Mouse (Mus musculus): ENCODE measurements around the gene Cabp1. TPM values are rescaled to one million over a fixed set of nuclear protein-coding genes. Genes with fewer than 3 reads are reported as not detected.
"Not testable (repeated sequence)": the region's sequence is repeated elsewhere in the genome, so short reads cannot be mapped to it uniquely, and the experiment has no call there.

Gene Cabp1
- polyA plus RNA-seq, 1 experiment from 2014 or later: 1.2 TPM

DNA sequence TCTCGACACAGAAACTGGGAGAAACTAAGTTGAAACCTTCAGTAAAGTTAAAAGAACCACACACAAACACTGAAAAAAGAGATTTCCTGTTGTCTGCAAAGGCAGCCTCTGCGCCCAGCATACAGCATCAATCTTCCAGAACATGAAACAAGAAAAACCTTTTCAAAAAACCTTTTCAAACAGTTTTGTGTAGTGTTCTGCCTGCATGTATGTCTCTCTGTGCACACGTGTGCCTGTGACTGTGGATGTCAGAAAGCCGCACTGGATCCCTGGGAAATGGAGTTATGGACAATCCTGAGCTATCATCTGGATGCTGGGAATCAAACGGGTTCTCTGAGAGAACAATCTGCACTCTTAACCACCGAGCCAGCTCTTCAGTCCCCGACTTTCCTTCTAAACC, 37.8 kb downstream of the Cabp1 start:
- H3K4me3 ChIP-seq (ENCODE audit: low read depth, low read length): peak overlapping the region; percentile 100
- H3K4me2 ChIP-seq (ENCODE audit: low read depth, severe bottlenecking): peak overlapping the region; percentile 81
- no peaks in the 10 kb centered on the region for H3K36me3 ChIP-seq (ENCODE audit: control insufficient read depth, insufficient read depth, low read length)
- H3K9ac ChIP-seq (ENCODE audit: low read length): no peak overlapping the region
- WGBS: 62% methylated on average over 7 of the region's 7 CpGs
- no peak overlapping the region for H3K27ac ChIP-seq (replicated peaks; ENCODE audit: low read depth, low read length)
- no peaks in the 10 kb centered on the region for H3K9me3 ChIP-seq (ENCODE audit: control insufficient read depth, low read length)
- peaks cover 21% of the 10 kb centered on the region for H3K4me1 ChIP-seq (ENCODE audit: control insufficient read depth, insufficient read depth, low read length)
- H3K27me3 ChIP-seq (ENCODE audit: control insufficient read depth, insufficient read depth, low read length): no peaks in the 10 kb centered on the region
- DNase-seq (ENCODE audit: low spot score) (no peak), ATAC-seq (ENCODE audit: insufficient number of reproducible peaks, low FRiP score, low TSS enrichment, low read depth) (no peak)

DNA sequence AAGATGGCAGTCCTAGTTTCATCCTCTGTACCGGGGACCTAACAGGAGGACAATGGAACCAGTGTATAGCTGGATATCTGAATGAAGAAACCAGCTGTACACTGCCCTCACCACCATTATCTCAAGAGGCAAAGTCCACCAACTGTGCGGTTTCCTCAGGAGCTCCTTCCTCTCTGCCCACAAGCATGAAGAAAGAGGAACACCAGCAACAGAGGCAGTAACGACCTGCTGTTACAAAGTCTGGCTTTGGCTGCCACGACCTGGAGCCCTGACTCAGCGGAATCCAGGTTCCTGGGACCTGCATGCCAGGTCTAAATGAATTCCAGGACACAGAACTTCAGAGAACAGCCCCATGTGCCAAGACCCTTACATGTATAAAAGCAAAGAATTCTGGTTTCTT, 38.4 kb downstream of the Cabp1 start:
- 43% methylated on average over 5 of the region's 5 CpGs for WGBS
- H3K36me3 ChIP-seq (ENCODE audit: control insufficient read depth, insufficient read depth, low read length): peaks cover 3% of the 10 kb centered on the region; the same call in 1 of the 2 replicates

DNA sequence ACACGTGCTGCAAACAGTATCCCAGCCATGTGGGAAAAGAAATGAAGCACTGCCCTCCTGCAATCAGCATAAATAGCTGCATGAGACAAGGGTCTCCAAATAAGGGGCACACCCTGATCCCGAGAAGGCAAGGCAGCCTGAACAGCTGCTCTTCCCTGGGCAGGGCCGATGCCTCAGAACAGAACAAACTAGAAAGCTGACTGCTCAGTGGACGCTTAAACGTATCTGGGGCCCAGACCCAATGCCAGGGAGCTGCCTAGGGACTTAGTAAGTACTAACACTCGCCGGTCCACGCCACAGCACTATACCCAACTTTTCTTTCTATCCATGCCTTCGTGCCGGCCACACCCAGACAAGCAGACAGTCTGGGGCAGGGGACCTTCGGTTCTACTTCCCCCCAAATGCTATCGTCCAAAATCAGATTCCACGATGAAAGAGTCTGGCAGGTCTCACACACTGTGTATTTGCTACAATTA, 39.0 kb downstream of the Cabp1 start:
- H3K27ac ChIP-seq (replicated peaks; ENCODE audit: low read depth, low read length): peak overlapping the region; percentile 10; the same call in 1 of the 2 replicates
- H3K4me1 ChIP-seq (ENCODE audit: control insufficient read depth, insufficient read depth, low read length): peaks cover 19% of the 10 kb centered on the region
- no peak overlapping the region for H3K9ac ChIP-seq (ENCODE audit: low read length)
- no peak for DNase-seq (ENCODE audit: low spot score)
- no peak overlapping the region; the same call in 1 of the 2 replicates for H3K4me3 ChIP-seq (ENCODE audit: low read depth, low read length)
- H3K9me3 ChIP-seq (ENCODE audit: control insufficient read depth, low read length): no peaks in the 10 kb centered on the region; the same call in 1 of the 2 replicates
- no peak for ATAC-seq (ENCODE audit: insufficient number of reproducible peaks, low FRiP score, low TSS enrichment, low read depth)
- H3K27me3 ChIP-seq (ENCODE audit: control insufficient read depth, insufficient read depth, low read length): no peaks in the 10 kb centered on the region
- H3K36me3 ChIP-seq (ENCODE audit: control insufficient read depth, insufficient read depth, low read length): peaks cover 9% of the 10 kb centered on the region
- H3K4me2 ChIP-seq (ENCODE audit: low read depth, severe bottlenecking): peak overlapping the region; percentile 81; the same call in 1 of the 2 replicates
- 80% methylated on average over 13 of the region's 13 CpGs for WGBS

More for the DNA sequence above, 38.4 kb downstream of the Cabp1 start:
- no peak overlapping the region for H3K9ac ChIP-seq (ENCODE audit: low read length)
- peak overlapping the region; percentile 81 for H3K4me2 ChIP-seq (ENCODE audit: low read depth, severe bottlenecking)
- H3K27me3 ChIP-seq (ENCODE audit: control insufficient read depth, insufficient read depth, low read length): no peaks in the 10 kb centered on the region
- peak overlapping the region; percentile 10; the same call in 1 of the 2 replicates for H3K27ac ChIP-seq (replicated peaks; ENCODE audit: low read depth, low read length)
- H3K4me3 ChIP-seq (ENCODE audit: low read depth, low read length): no peak overlapping the region; the same call in 1 of the 2 replicates
- ATAC-seq (ENCODE audit: insufficient number of reproducible peaks, low FRiP score, low TSS enrichment, low read depth) (no peak), DNase-seq (ENCODE audit: low spot score) (no peak)
- H3K9me3 ChIP-seq (ENCODE audit: control insufficient read depth, low read length): no peaks in the 10 kb centered on the region
- peaks cover 19% of the 10 kb centered on the region for H3K4me1 ChIP-seq (ENCODE audit: control insufficient read depth, insufficient read depth, low read length)

GRCm38 (mm10) chr5:115152132-115152956, 41.8 kb downstream of the Cabp1 start:
- peaks cover 19% of the 10 kb centered on the region for H3K4me1 ChIP-seq (ENCODE audit: control insufficient read depth, insufficient read depth, low read length)
- H3K36me3 ChIP-seq (ENCODE audit: control insufficient read depth, insufficient read depth, low read length): peaks cover 29% of the 10 kb centered on the region
- no peaks in the 10 kb centered on the region for H3K27me3 ChIP-seq (ENCODE audit: control insufficient read depth, insufficient read depth, low read length)
- H3K4me3 ChIP-seq (ENCODE audit: low read depth, low read length): no peak overlapping the region
- peak overlapping the region; percentile 30; the same call in 1 of the 2 replicates for H3K27ac ChIP-seq (replicated peaks; ENCODE audit: low read depth, low read length)
- ATAC-seq (ENCODE audit: insufficient number of reproducible peaks, low FRiP score, low TSS enrichment, low read depth) (no peak), DNase-seq (ENCODE audit: low spot score) (no peak)
- H3K9ac ChIP-seq (ENCODE audit: low read length): no peak overlapping the region
- H3K9me3 ChIP-seq (ENCODE audit: control insufficient read depth, low read length): no peaks in the 10 kb centered on the region; the same call in 1 of the 2 replicates
- no peak overlapping the region for H3K4me2 ChIP-seq (ENCODE audit: low read depth, severe bottlenecking)
- WGBS: 55% methylated on average over 8 of the region's 8 CpGs

DNA sequence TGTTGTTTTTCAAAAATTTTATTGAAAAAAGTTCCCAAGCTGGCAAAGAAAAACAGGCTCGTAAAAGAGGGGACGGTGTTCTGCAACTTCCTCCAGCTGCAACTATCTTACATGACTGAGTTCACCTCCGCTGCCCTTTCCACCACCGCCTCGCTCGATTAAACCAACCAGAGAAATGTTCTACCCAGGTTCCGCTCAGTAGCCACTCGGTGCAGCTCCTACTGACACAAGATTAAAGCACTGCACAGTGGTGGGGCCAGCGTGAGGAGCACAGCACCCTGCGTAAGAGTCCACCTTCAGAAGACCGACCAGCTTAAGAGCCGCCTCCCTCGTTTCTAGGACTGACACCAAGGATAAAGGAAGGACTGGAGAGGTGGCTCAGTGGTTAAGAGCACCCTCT, 42.7 kb downstream of the Cabp1 start:
- Histone ChIP-seq H3K27me3 (ENCODE audit: control insufficient read depth, insufficient read depth, low read length) (no peaks in the 10 kb centered on the region), H3K9ac (ENCODE audit: low read length) (no peak overlapping the region), H3K9me3 (ENCODE audit: control insufficient read depth, low read length) (no peaks in the 10 kb centered on the region; the same call in 1 of the 2 replicates), H3K4me1 (ENCODE audit: control insufficient read depth, insufficient read depth, low read length) (peaks cover 18% of the 10 kb centered on the region), H3K27ac (replicated peaks; ENCODE audit: low read depth, low read length) (no peak overlapping the region), H3K36me3 (ENCODE audit: control insufficient read depth, insufficient read depth, low read length) (peaks cover 29% of the 10 kb centered on the region), H3K4me2 (ENCODE audit: low read depth, severe bottlenecking) (no peak overlapping the region), H3K4me3 (ENCODE audit: low read depth, low read length) (no peak overlapping the region)
- 82% methylated on average over 13 of the region's 13 CpGs for WGBS
- no peak for DNase-seq (ENCODE audit: low spot score)
- ATAC-seq (ENCODE audit: insufficient number of reproducible peaks, low FRiP score, low TSS enrichment, low read depth): no peak

DNA sequence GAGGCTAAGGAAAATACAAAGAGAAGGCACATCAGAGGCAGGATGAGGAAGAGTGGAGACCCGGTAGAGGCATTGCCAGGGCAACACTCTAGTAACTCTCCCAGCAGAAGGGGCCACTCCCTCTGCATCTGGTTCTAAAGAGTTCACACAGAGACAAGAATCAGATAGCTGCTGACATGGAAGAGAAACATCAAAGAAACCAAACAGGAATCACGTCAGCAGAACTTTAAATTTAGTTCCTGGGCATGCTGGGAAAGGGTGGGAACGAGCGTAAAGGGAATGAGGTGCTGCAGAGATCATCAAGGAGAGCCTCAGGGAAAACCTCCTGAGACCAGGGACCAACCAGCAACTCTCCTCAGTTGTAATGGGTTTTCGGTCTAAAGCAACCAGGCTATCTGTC, 43.2 kb downstream of the Cabp1 start:
- Histone ChIP-seq H3K4me3 (ENCODE audit: low read depth, low read length) (no peak overlapping the region), H3K4me1 (ENCODE audit: control insufficient read depth, insufficient read depth, low read length) (peaks cover 13% of the 10 kb centered on the region), H3K27ac (replicated peaks; ENCODE audit: low read depth, low read length) (no peak overlapping the region), H3K9me3 (ENCODE audit: control insufficient read depth, low read length) (no peaks in the 10 kb centered on the region; the same call in 1 of the 2 replicates), H3K9ac (ENCODE audit: low read length) (no peak overlapping the region), H3K36me3 (ENCODE audit: control insufficient read depth, insufficient read depth, low read length) (peaks cover 29% of the 10 kb centered on the region), H3K27me3 (ENCODE audit: control insufficient read depth, insufficient read depth, low read length) (no peaks in the 10 kb centered on the region), H3K4me2 (ENCODE audit: low read depth, severe bottlenecking) (no peak overlapping the region)
- WGBS: 67% methylated on average over 5 of the region's 5 CpGs
- ATAC-seq (ENCODE audit: insufficient number of reproducible peaks, low FRiP score, low TSS enrichment, low read depth): no peak
- no peak for DNase-seq (ENCODE audit: low spot score)

DNA sequence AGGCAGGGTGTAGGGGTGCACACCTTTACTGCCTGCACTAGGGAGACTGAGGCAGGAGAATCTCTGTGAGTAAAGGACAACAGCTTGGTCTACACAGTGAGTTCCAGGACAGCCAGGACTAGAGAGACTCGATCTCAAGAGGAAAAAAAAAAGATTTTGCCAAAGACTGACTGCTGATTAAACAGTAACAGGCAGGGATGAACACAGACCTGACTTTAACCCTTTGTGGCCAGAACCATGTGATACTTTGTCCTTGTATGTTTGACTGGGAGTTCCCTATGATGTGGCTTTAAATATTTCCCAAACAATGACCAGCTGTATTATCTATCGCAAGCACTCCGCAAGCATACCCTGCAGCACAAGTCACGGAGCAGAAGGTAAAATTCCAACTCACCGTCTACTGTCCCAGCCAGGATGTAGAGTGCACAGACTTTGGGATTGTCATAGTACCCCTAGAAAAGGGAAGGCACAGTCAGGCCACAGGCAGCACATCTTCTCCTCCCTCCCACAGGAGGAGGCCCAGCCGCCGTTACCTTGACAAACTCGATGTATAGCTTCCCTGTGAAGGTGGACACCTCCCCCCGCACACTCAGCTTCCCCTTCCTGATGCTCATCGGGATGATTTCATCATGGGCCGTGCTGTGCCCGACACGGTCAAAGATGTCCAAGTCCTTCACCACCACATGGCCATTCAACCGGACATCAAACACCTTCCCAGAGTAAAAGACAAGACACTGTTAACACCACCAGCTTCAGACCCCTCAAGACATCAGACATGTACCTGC, 44.3 kb downstream of the Cabp1 start:
- no peak overlapping the region for H3K9ac ChIP-seq (ENCODE audit: low read length)
- 92% methylated on average over 14 of the region's 14 CpGs for WGBS
- H3K36me3 ChIP-seq (ENCODE audit: control insufficient read depth, insufficient read depth, low read length): peaks cover 31% of the 10 kb centered on the region
- H3K27ac ChIP-seq (replicated peaks; ENCODE audit: low read depth, low read length): no peak overlapping the region
- H3K27me3 ChIP-seq (ENCODE audit: control insufficient read depth, insufficient read depth, low read length): no peaks in the 10 kb centered on the region
- no peak for ATAC-seq (ENCODE audit: insufficient number of reproducible peaks, low FRiP score, low TSS enrichment, low read depth)
- DNase-seq (ENCODE audit: low spot score): no peak
- no peaks in the 10 kb centered on the region; the same call in 1 of the 2 replicates for H3K9me3 ChIP-seq (ENCODE audit: control insufficient read depth, low read length)
- H3K4me1 ChIP-seq (ENCODE audit: control insufficient read depth, insufficient read depth, low read length): peaks cover 2% of the 10 kb centered on the region
- no peak overlapping the region for H3K4me2 ChIP-seq (ENCODE audit: low read depth, severe bottlenecking)
- H3K4me3 ChIP-seq (ENCODE audit: low read depth, low read length): no peak overlapping the region

GRCm38 (mm10) chr5:115148872-115149271, 45.3 kb downstream of the Cabp1 start:
- not testable (repeated sequence) for H3K9me3 ChIP-seq (ENCODE audit: control insufficient read depth, low read length); H3K4me3 ChIP-seq (ENCODE audit: low read depth, low read length); H3K9ac ChIP-seq (ENCODE audit: low read length); H3K4me2 ChIP-seq (ENCODE audit: low read depth, severe bottlenecking); DNase-seq (ENCODE audit: low spot score); H3K4me1 ChIP-seq (ENCODE audit: control insufficient read depth, insufficient read depth, low read length); H3K27me3 ChIP-seq (ENCODE audit: control insufficient read depth, insufficient read depth, low read length); ATAC-seq (ENCODE audit: insufficient number of reproducible peaks, low FRiP score, low TSS enrichment, low read depth); H3K27ac ChIP-seq (replicated peaks; ENCODE audit: low read depth, low read length)
- H3K36me3 ChIP-seq (ENCODE audit: control insufficient read depth, insufficient read depth, low read length): peaks cover 31% of the 10 kb centered on the region
- WGBS: no CpG with 5 or more reads among the region's 1 CpGs
